Mouse (Mus musculus) layer of hippocampus, adult 18-20 months (tissue): ENCODE measurements around the gene Obscn. TPM values are rescaled to one million over a fixed set of nuclear protein-coding genes. Genes with fewer than 3 reads are reported as not detected.

Experiments
- DNase-seq, 2 experiments: peaks; one replicate each; pipeline ENCODE4 v3.0.0; 2022; ENCODE audit warnings: low spot score in 2 of 2
- total RNA-seq, 2 experiments: library from RNA; stranded (reverse); gene quantifications; 2 replicates each; pipeline ENCODE4 v1.2.3; 2021

Obscn gene
- total RNA-seq, 2 experiments from 2014 or later, result 0.91 to 1.7 TPM

DNA sequence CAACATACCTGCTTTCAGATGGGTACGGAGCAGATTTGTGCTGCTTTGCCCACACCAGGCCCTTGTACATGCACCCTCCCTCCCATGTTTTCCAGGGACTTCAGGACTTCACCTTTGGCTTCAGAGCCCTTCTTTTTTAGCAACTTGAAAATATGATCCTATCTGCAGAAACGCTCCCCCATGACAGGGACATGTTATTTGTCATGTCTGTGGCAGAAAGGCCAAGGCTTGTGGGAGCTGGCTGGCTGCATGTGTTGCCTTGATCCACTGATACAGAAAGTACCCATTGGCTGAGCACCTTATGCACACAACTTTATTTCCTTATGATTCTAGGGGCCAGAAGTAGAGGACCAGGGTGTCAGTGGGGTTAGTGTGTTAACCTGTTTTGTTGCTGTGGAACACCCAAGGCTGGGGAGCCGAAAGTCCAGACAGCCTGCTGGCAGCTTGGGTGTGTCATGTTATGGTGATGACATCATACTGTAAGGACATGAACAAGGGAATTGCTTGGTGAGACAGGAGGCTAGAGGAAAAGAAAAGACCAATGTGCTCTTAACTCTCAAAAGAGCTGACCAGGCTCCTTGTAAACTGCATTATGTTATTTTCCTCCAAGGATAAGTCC, 150.8 kb downstream of the Obscn start:
- no peak for DNase-seq

DNA sequence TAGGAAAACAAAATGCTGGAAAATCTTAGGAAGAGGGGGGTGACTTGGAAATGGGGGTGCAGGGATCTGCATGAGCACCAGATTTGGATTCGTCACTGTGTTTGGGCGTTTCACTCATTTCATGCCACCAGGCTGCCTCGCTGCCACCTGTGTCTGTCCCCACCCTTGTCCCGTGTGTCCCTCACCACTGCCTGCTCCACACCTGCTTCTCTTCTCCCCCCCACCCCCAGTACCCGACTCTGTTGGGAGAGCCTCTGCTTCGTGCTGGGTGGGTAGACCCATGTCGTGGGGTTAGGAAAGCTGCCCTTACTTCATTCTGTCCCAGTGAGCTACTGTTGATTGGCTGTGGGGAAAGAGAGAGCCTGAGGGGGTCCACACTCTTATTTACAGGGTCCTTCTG, 151.5 kb downstream of the Obscn start:
- DNase-seq, result no peak

DNA sequence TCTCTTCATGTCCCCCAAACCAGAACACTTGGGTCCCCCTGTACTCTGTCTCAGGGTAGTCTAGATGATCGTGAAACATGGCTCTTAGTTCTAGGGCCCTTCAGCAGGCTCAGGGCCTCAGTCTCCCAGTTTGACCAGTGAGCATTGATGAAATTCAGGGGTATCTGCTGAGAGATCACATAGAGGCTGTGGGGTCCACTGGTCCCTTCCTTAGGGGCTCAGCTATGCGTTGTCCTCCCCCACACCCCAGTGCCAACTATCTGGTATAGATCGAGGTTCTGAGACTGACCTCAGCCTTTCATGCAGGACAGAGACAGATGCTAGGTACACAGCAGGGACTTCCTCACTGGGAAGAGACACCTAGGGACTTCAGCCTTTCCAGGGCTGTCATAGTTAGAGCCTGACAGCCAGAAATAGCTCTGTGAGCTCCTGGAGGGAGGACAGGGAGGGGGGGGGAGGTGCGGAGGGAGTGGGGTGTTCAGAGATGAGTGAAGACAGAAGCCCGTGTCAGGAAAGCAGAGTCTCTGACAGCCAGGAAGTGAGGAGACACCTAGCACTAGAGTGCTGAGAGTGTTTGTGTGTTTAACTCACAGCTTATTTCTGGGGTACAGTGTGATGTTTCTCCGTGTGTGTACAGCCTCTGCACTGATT, 152.4 kb downstream of the Obscn start:
- DNase-seq, result no peak

DNA sequence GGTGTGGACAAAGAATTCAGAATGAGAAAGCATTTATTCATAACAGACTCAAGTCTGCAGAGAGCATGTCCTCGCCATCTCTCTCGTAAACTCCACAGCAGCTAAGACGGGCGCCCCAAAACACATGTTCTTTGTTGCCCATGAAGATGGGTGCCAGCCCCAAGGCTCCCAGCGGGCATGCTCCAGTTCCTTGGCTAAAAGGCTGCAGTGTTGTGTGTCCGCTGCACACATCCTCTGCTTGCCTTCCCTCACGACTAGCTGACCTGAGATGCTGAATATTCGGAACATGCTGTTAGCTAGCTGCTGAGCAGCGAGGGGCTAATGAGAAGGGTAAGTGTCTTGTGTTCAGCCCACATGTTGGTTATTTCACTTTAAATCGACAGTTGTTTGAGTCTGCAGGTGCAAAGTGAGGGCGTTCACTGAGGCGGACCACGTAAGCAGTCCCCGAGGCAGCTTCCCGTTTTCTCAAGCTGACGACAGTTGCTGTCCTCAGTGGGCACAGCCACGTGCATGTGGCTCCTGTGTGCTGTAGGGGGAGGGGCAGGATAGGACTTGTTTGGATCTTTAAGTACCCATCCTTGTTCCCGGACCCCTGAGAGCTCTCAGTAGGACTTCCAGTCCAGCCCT, 153.6 kb downstream of the Obscn start:
- no peak for DNase-seq

DNA sequence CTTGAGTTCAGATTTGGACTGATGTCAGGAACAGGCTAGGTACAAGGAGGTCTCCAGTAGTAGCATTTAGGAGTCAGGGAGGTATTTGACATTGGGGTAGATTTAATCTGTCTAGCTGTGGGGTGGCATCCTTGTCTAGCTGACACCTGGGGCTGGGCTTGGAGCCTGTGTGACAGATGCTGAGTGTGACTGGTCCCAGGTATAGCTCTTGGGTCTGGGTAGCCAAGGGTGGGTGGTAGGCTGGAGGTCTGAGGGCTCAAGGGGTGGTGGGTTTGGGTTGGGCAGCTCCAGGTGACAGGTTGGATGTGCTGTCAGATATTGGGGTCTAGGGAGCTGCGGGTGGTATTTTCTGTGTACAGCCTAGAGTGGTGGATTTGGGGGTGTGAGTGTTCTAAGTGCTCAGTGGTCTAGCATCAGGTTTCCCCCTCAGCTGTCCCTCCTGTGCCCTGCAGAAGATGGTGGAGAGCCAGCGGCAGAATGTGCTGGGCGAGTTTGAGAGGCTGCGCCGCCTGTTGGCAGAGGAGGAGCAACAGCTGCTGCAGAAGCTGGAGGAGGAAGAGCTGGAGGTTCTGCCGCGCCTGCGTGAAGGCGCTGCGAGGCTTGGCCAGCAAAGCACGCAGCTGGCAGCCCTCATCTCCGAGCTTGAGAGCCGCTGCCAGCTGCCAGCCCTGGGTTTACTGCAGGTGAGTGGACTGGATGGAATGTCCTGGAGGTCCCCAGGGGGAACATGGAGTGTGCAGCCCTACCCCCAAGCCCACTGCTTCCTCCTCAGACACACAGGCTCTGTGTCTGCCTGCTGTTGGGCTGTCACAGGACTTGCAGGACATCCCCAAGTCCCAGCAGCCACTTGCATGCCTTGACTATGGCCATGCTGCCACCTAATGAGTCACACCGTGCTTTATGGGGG, 154.4 kb downstream of the Obscn start:
- DNase-seq, result peak; percentile 79

DNA sequence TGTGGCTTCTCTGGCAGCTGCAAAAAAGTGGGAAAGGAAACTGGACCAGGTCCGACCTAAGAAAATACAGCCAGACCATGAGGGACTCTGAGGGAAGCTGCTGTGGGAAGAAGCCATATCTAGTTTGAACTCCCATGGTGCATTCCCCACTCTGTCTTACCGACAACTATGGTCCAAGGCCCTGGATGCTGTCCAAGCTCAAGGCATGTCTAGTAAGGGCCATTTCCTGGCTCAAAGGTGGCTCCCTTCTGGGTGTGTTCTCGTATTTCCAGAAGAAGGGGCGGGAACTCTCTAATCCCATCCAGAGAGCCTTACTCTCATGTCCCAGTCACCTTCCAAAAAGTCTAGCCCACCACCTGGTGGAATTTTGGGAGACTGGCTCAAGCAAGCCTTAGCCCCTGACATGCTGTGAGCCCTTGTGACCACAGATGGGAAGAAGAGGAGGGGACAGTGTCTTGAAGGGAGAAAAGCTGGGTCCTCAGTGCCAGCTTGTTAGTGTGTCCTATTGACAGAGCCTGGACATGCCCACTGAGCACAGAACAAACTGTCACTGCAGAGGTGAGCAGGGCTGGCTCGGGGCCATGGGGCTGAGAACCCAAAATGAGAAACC, 155.7 kb downstream of the Obscn start:
- no peak for DNase-seq

DNA sequence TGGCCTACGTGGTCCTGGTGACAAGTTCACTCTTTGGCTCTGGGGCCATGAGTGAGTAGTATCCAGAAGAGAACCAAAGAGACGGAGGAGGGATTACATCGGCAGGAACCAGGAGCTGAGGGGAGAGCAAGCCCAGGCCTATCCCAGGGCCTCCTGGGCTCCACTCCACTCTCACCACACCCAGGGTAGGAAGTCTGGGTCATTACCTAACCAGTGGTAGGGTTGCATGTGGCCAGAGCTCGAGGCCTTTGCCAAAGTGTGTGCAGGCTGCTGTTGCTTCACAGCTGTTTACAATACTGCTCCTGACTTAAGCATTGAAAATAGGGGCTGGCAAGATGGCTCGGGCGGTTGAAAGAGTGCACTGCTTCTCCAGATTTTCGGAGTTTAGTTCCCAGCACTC, 156.5 kb downstream of the Obscn start:
- DNase-seq, result no peak

DNA sequence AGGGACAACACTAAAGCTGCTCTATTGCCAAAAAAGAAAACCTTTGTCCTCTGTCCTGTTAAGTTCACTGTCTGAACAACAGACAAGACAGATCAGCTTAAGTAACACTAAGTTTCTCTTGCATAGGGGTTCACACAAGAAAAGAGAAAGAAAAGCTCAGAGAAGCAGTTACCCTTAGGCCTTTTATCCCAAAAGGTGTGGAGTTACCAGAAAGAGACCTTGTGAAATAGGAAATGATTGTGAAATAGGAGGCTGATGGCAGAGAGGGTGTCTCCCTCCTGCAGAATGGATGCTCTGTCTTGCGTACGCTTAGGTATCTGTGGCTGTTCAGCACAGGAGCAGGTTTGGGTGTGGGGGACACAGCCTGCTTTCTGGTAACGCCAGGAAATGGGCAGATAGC, 157.0 kb downstream of the Obscn start:
- no peak for DNase-seq

DNA sequence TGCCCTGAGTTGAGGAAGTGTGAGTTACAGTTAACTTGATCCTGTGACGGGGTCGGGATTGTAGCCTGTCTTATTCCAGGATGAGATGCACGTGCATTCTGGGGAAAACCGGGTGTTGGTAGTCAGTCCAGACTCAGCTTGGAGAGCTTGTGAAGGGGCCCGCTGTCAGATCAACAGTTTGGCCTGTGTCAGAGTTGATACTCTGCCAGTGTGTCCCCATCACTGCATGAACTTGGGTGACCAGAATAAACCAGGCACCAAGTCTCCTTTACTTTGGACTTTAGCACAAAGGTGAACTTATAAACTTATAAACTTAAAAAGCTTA, 157.5 kb downstream of the Obscn start:
- DNase-seq, result no peak

DNA sequence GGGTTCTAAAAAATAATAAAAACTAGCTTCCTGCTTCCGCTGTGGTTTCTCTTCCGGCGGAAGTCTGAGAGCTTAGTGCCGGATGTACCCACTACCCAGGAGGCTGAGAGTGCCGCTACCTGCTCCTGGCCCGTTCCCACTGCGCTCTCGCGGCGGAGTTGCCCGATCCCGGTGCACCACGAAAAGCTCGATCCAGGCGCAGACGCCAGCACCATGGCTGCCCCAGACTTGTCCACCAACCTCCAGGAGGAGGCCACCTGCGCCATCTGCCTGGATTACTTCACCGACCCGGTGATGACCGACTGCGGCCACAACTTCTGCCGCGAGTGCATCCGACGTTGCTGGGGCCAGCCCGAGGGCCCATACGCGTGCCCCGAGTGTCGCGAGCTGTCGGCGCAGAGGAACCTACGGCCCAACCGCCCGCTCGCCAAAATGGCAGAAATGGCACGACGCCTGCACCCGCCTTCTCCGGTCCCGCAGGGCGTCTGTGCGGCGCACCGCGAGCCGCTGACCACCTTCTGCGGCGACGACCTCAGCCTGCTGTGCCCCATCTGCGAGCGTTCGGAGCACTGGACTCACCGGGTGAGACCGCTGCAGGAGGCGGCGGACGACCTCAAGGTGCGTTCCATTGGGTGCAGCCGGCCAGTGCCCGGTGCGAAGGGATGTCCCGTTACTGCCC, 158.0 kb downstream of the Obscn start, which contains the start of gene Trim11:
Gene Trim11, plus strand, starts transcription at position 67 of the 679 bp plus-strand sequence.
- peak in 1 of 2 experiments; percentile 75 for DNase-seq

DNA sequence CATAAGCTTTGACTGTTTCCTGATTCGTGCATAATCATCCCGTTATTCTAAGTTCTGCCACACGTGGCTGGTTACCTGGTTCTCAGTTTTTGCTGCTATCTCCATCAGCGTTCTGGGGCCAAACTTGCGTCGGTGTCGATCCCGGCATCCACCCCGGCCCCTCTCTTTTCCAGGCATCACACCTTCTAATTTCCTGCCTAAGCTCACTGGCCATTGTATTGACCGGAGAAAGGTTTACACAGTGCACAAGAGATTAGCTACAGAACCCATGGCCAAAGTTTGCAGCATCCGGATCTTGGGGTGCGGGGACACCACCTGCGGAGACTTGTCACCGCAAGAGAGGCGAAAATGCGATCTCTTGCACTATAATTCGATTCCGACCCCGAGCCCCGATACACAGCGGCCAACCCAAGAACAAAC, 158.6 kb downstream of the Obscn start:
- no peak for DNase-seq

DNA sequence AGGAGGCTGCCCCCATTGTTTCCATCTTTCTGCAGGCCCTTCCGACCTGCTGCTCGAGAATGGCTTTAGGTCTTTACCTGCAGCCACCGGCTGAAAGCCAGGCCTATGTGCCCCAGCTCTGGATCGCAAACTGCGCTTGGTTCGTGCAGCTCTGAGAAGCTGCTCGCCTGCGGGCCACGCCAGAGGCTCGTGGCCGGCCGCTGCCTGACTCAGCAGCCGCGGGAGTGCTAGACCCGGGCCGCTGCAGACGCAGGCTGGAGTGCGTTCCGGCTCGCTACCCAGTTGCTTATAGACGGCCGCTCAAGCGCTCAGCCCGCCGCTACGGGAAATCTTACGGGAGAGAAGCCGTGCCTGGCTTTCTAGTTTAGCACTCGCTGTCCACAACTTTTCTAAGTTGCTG, 159.1 kb downstream of the Obscn start:
- DNase-seq, result no peak

DNA sequence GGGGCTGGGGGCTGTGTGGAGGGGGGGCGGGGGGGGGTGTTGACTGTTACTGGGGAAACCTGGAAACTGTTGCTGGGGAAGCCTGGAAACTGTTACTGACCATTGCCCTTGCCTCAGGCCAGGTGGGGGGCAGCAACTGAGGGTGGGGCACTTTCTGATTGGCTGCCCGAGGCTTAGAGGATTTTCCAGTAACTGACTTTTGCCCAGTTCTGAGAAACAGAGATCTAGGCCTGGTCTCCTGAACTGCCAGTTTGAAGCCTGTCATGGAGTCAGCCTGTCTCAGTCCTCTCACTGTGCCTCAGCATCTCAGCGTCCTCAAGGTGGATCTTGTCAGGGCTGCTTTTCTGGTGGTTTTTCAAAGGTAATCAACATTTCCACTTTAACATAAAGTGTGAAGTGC, 161.8 kb downstream of the Obscn start:
- DNase-seq, result no peak

DNA sequence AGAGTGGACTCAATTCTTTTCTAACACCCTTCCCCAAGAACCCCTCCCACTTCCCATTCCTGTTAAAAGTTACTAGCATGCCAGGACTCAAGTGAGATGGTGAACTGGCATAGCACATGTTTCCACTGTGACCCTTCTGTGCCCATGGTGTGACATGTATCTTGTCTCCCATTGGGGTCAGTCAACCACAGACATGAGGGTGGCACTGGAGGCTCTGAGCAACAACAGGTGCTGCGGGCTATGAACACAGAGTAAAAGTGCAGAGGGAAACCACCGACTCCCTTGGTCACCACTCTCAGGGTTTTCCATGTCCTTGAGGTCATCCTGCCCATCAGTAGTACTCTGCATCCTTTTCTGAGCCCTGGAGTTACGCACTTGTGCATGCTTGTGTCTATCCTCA, 164.4 kb downstream of the Obscn start:
- no peak for DNase-seq

DNA sequence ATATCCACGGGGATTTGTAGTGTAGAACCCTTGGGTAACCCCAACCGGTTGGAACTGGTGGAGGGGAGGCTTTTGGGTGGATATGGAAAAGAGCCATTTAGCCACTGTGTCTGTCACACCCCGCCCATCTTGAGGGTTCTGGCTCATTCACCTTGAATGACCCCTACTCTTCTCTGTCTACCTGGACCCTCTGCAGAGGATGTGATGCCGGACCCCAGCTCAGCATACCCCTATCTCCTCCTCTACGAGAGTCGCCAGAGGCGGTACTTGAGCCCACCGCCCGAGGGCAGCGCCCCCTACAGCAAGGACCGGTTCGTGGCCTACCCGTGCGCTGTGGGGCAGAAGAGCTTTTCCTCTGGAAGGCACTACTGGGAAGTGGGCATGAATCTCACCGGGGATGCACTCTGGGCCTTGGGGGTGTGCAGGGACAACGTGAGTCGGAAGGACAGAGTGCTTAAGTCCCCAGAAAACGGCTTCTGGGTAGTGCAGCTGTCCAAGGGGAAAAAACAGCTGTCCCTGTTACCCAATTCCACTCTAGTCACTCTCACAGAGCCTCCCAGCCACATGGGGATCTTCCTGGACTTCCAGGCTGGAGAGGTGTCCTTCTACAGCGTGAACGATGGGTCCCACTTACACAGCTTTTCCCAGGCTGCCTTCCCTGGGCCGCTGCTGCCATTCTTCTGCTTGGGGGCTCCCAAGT, 165.2 kb downstream of the Obscn start:
- no peak for DNase-seq

DNA sequence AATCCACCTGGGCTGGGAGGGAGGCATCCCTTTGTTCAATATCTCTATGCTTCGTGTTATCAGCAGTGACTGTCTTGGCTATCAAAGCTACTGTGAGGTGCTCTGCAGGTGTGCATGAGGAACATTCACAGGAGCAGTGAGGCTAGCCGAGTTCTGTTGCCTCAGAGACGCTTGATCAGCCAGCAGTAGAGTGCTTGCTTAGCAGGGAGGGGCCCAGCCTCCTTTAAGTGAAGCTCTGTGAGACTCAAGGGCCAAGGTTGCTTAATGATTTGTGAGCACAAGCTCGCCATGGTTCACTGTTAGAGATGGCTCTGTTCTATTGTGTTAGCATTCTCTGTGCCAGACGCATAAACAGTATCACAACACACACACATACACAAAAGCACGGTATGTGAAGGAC, 166.5 kb downstream of the Obscn start:
- no peak for DNase-seq

DNA sequence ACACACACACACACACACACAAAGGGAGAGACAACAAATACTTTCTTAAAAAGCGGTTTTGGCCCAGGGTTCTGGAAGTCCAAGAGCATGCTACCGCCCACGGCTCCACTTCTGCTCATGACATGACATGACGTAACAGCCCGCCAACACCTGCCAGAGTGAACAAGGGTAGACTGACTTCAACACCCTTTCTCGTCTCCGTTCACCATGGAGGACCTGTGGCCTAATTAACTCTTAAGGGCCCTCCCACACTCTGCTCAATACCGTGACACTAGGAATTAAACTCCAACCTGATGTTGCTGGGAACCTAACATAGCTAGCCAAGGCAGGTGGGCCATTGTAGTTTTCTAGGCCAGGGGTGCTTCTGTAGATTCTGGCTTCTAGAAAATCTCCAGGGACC, 167.2 kb downstream of the Obscn start:
- no peak for DNase-seq

DNA sequence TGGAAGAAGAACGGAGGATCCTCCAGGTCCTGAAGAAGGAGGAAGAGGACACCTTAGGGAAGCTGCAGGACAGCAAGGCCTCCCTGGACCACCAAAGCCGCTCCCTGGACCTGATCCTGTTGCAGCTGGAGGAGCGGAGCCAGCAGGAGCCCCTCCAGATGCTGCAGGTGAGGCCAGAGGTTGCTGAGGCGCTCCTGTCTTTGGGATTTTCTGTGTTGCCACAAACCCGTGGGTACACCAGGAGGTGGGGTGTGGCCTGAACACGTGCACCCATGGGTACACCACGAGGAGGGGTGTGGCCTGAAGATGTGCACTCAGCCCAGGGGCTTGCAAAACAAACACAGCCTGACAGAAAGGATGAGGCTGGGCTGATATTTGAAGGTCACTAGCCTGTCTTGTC, 167.7 kb downstream of the Obscn start:
- DNase-seq, result no peak

DNA sequence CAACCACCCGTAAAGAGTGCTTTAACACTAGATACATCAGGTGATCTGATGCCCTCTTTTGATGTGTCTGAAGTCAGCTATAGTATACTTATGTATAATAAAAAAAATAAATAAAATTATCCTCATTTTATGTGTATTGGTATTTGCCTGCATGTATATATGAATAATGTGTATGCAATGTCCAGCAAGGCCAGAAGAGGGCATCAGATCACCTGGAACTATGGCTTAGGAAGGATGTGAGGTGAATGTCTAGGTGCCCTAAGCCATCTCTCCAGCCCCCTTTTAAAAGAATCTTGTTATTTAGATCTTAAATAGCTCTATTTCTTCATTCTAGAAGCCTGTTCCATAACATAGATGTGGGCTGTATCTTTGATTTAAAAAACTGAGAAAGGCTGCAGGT, 168.9 kb downstream of the Obscn start:
- peak in 1 of 2 experiments; percentile 58 for DNase-seq
